9 mouse cellular contexts compared by ENCODE assay signal in the genomic region with DNA sequence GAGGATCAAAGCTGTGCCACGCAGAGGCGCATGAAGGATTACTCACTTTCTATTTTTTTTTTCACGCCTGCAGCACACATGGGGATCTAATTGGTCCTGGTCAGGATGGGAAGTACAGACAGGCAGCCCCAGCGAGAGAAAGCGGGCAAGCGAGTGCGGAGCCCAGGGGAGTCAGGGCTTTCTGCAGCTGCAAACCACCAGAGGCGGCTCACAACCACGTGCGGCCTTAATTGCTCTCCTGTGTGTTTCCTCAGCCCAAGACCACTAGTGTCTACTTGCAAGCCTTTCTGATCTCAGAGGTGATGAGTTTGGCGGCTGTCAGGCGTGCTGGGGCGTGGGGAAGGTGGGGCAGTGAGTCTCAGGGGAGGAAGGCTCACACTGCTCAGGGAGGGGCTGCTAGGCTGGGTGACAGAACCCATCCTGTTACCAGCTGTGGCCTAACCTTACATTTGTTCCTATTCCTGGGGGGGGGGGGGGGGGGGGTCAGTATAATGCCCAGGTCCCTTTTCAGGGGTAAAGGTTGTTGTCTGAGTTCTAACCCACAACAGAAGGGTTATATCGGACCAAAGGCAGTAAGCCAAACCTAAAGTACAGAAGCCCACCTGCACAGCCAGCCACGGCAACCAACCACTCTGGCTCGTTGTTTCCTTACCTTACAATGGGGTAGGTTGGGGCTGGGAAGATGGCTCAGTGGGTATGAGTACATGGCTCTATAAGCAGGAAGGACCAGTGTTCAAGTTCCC.
DNase-seq lines count a peak whose midpoint lies in the region; ATAC-seq lines count a peak whose summit lies in the region.
"Had no signal": no experiment of that assay in that cellular context is flagged by ENCODE, and none has a peak within 500 bp of the region (broad histone marks: within the 10 kb centered on the region; RNA-seq: fewer than 3 reads in every experiment).

No protein-coding gene starts in this region.

- WGBS in kidney, embryonic 16.5 days, result 14% methylated on average over 16 of the region's 16 CpGs
- WGBS in intestine, embryonic 16.5 days, result 18% methylated on average over 16 of the region's 16 CpGs
- 14% methylated on average over 16 of the region's 16 CpGs for WGBS in midbrain, embryonic 10.5 days

- H3K4me2 ChIP-seq in kidney, embryonic 16.5 days (replicated peaks; ENCODE audit: low read depth, low read length), result peak overlapping the region; percentile 52
- H3K4me2 ChIP-seq in intestine, embryonic 16.5 days (ENCODE audit: low read depth, low read length), result peak overlapping the region; percentile 41

- H3K4me1 ChIP-seq in kidney, embryonic 16.5 days (ENCODE audit: insufficient read depth, low read length), result peaks cover 17% of the 10 kb centered on the region
- peaks cover 12% of the 10 kb centered on the region for H3K4me1 ChIP-seq in intestine, embryonic 16.5 days (ENCODE audit: control insufficient read depth, insufficient read depth, low read length)
- peaks cover 14% of the 10 kb centered on the region for H3K4me1 ChIP-seq in midbrain, embryonic 10.5 days

- H3K9ac ChIP-seq in kidney, embryonic 16.5 days (replicated peaks; ENCODE audit: low read length), result peak overlapping the region; percentile 53
- no peak overlapping the region for H3K9ac ChIP-seq in intestine, embryonic 16.5 days (ENCODE audit: low read depth, low read length)

- no peaks in the 10 kb centered on the region; the same call in 1 of the 2 replicates for H3K27me3 ChIP-seq in kidney, embryonic 16.5 days (ENCODE audit: insufficient read depth, low read length)
- no peaks in the 10 kb centered on the region for H3K27me3 ChIP-seq in intestine, embryonic 16.5 days (replicated peaks; ENCODE audit: control insufficient read depth, insufficient read depth, low read length)
- peaks cover 83% of the 10 kb centered on the region for H3K27me3 ChIP-seq in midbrain, embryonic 10.5 days (ENCODE audit: low read depth, poor library complexity, severe bottlenecking)
- H3K27me3 ChIP-seq: Patski had no signal

- DNase-seq in kidney, adult 18-20 months, result no peak
- DNase-seq in heart, adult 11 months, result peak; percentile 98
- DNase-seq in midbrain, embryonic 10.5 days (ENCODE audit: low spot score), result peak; percentile 38
- peak; percentile 3 for DNase-seq in spleen, adult 12 weeks (ENCODE audit: low spot score)
- no peak for DNase-seq in urinary bladder, postnatal 10 days (ENCODE audit: low spot score)

- 0 out of 2 replicates have a peak, but pooled peaks cover 3% of the 10 kb centered on the region for H3K9me3 ChIP-seq in kidney, embryonic 16.5 days (ENCODE audit: low read length)
- H3K9me3 ChIP-seq in intestine, embryonic 16.5 days (ENCODE audit: control insufficient read depth, low read length), result no peaks in the 10 kb centered on the region
- H3K9me3 ChIP-seq in midbrain, embryonic 10.5 days (replicated peaks), result no peaks in the 10 kb centered on the region

- peak; percentile 50 for ATAC-seq in kidney, embryonic 16.5 days (ENCODE audit: low FRiP score, low TSS enrichment)
- ATAC-seq in common myeloid progenitor, adult 5-6 weeks (replicated peaks; ENCODE audit: low read depth, poor library complexity, severe bottlenecking), result peak; percentile 57
- ATAC-seq in intestine, embryonic 16.5 days, result peak; percentile 47
- ATAC-seq: Patski had no signal

- peak overlapping the region; percentile 18; the same call in 1 of the 2 replicates for H3K4me3 ChIP-seq in kidney, embryonic 16.5 days (ENCODE audit: low read length)
- H3K4me3 ChIP-seq in intestine, embryonic 16.5 days (ENCODE audit: low read length), result peak overlapping the region; percentile 17; the same call in 1 of the 2 replicates
- H3K4me3 ChIP-seq in midbrain, embryonic 10.5 days, result peak overlapping the region; percentile 33

- no peaks in the 10 kb centered on the region for H3K36me3 ChIP-seq in kidney, embryonic 16.5 days (ENCODE audit: insufficient read depth, low read length)
- H3K36me3 ChIP-seq in intestine, embryonic 16.5 days (ENCODE audit: control insufficient read depth, insufficient read depth, low read length), result no peaks in the 10 kb centered on the region
- no peaks in the 10 kb centered on the region for H3K36me3 ChIP-seq in midbrain, embryonic 10.5 days

- no peak overlapping the region for H3K27ac ChIP-seq in kidney, embryonic 16.5 days (ENCODE audit: low read length)
- H3K27ac ChIP-seq in intestine, embryonic 16.5 days (ENCODE audit: low read length), result no peak overlapping the region
- H3K27ac ChIP-seq in midbrain, embryonic 10.5 days (replicated peaks), result peak overlapping the region; percentile 61; the same call in 1 of the 2 replicates

Comparison
In these comparisons a context has a peak if more than half of its experiments do, and no peak if none do; other contexts are left out.
1. DNase-seq: peak in heart, adult 11 months (single experiment), midbrain, embryonic 10.5 days (single experiment) and spleen, adult 12 weeks (single experiment); none in kidney, adult 18-20 months (single experiment) and urinary bladder, postnatal 10 days (single experiment).
2. Peak in every context shown above with its lines, with median percentiles within 50 percentile points of each other: ATAC-seq and H3K4me3 ChIP-seq.